Mouse (Mus musculus) embryonic facial prominence, embryonic 15.5 days (tissue): ENCODE measurements around the gene Zfp235. TPM values are rescaled to one million over a fixed set of nuclear protein-coding genes. Genes with fewer than 3 reads are reported as not detected.

ENCODE experiments used
- ATAC-seq: fragments of 200-750 bp; cut with Nextera tagmentation; 2 replicates; pipeline ENCODE4 v1.8.0; 2017; ENCODE audit warnings: low read depth, moderate TSS enrichment; ENCODE audit not compliant: insufficient number of reproducible peaks, low FRiP score, low TSS enrichment
- H3K27ac ChIP-seq: fragments of 300-500 bp; sonication (generic); replicated peaks from 2 replicates; pipeline ENCODE4 v1.5.1; 2015; ENCODE audit warnings: mild to moderate bottlenecking, inconsistent platforms
- H3K27me3 ChIP-seq: fragments of 300-500 bp; sonication (generic); 2 replicates; pipeline ENCODE4 v1.6.1; 2015; ENCODE audit warnings: inconsistent platforms
- H3K36me3 ChIP-seq: fragments of 300-500 bp; sonication (generic); 2 replicates; pipeline ENCODE4 v1.6.1; 2015; ENCODE audit warnings: mild to moderate bottlenecking, inconsistent platforms
- H3K4me1 ChIP-seq: fragments of 300-500 bp; sonication (generic); 2 replicates; pipeline ENCODE4 v1.6.1; 2015; ENCODE audit warnings: inconsistent platforms
- H3K4me2 ChIP-seq: fragments of 300-500 bp; sonication (generic); replicated peaks from 2 replicates; pipeline ENCODE4 v1.6.1; 2015; ENCODE audit warnings: mild to moderate bottlenecking, inconsistent platforms
- H3K4me3 ChIP-seq: fragments of 300-500 bp; sonication (generic); replicated peaks from 2 replicates; pipeline ENCODE4 v1.5.1; 2015; ENCODE audit warnings: mild to moderate bottlenecking, inconsistent platforms
- H3K9ac ChIP-seq: fragments of 300-500 bp; sonication (generic); 2 replicates; pipeline ENCODE4 v1.6.1; 2015; ENCODE audit warnings: inconsistent platforms
- H3K9me3 ChIP-seq: fragments of 300-500 bp; sonication (generic); replicated peaks from 2 replicates; pipeline ENCODE4 v1.6.1; 2016; ENCODE audit warnings: inconsistent platforms
- WGBS: fragments of 180-500 bp; shearing (Covaris S2); methylation state at CpG from one replicate; pipeline ENCODE4 v1.1.7; 2015; 5-methylcytosine and 5-hydroxymethylcytosine counted together
- polyA plus RNA-seq: library from polyadenylated mRNA; unstranded; fragments of >200 nt; fragmentation: Nextera tagmentation; extraction: Ambion mirVana; gene quantifications from 2 replicates; pipeline ENCODE4 v1.2.1, GENCODE M21; 2015

The Zfp235 gene
- polyA plus RNA-seq, 1 experiment from 2014 or later, result 20.7 TPM

DNA sequence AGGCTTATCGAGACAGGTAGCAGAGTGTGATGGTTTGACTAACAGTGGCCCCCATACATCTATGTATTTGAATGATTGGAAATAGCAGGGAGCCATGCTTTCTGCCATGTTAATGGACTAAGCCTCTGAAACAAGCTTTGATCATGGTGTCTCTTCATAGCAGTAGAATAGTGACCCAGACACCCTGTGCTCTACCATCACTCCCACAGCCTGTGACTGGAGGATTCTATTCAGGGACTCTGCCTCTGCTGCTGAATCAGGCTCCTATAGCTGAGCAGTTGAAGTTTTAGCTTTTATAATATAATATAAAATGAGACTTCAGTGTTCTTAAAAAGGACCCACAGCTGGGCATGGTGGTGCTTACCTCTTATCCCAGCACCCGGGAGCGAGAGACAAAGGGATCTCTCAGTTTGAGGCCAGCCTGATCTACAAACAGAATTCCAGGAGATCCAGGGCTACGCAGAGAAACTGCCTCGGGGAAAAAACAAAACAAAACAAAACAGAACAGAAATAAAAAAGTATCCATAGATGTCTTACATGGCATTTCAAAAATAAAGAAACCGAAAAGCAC lies 459 bp upstream of the Zfp235 start:
- peak overlapping the region; percentile 62 for H3K4me2 ChIP-seq
- ATAC-seq, result no peak
- 16% methylated on average over 6 of the region's 6 CpGs for WGBS
- H3K4me3 ChIP-seq, result peak overlapping the region; percentile 73
- H3K36me3 ChIP-seq, result peaks cover 21% of the 10 kb centered on the region
- H3K27ac ChIP-seq, result peak overlapping the region; percentile 56; the same call in 1 of the 2 replicates
- H3K27me3 ChIP-seq, result no peaks in the 10 kb centered on the region
- H3K4me1 ChIP-seq, result peaks cover 10% of the 10 kb centered on the region
- H3K9me3 ChIP-seq, result no peaks in the 10 kb centered on the region
- H3K9ac ChIP-seq, result peak overlapping the region; percentile 71

DNA sequence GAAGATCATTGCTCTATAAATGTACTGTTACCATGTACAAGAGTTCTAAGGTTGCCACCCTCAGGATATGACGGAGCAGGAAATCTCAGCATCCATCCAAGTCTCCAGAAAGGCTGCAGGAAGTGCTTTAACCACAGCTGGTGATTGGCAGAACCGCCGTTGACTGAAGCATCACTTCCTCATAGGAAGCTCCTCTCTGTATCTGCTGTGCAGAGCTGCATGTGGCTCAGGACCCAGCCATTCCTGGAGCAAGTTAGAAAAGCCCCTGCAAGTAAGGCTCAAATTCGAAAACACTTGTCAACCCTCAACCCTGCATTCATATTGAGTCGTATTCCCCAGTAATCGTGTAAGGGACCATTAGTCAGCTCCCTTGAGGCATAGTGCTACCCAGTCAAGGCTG lies 8.6 kb downstream of the Zfp235 start:
- H3K27ac ChIP-seq, result no peak overlapping the region
- WGBS, result 92% methylated on average over 6 of the region's 6 CpGs
- H3K9me3 ChIP-seq, result peaks cover 5% of the 10 kb centered on the region; the same call in 1 of the 2 replicates
- H3K4me1 ChIP-seq, result no peaks in the 10 kb centered on the region
- no peak overlapping the region for H3K4me3 ChIP-seq
- H3K27me3 ChIP-seq, result no peaks in the 10 kb centered on the region
- no peak for ATAC-seq
- no peak overlapping the region for H3K4me2 ChIP-seq
- H3K9ac ChIP-seq, result no peak overlapping the region
- peaks cover 53% of the 10 kb centered on the region for H3K36me3 ChIP-seq

DNA sequence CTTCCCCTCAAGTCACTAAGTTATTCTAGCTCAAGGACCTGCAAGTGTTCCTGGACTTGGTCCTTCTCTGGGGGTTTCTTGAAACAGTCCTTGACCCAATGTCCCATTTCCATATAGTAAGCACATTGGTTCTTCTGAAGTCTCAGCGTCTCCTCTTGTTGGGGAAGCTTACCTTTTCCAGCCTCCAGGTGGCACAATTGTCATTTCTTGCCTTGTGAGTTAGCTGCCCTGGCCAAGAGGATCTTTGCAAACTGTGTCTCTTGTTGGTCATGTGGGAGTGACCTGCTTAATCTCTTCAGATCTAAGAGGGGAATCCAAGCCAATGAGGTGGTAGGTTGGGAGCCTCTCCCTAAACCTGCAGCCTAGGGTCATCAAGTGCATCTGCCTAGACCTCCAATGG lies 19.3 kb downstream of the Zfp235 start:
- Histone ChIP-seq H3K27me3 (no peaks in the 10 kb centered on the region), H3K4me1 (no peaks in the 10 kb centered on the region), H3K9me3 (no peaks in the 10 kb centered on the region), H3K27ac (no peak overlapping the region), H3K4me3 (no peak overlapping the region), H3K36me3 (no peaks in the 10 kb centered on the region), H3K9ac (no peak overlapping the region), H3K4me2 (no peak overlapping the region)
- no peak for ATAC-seq
- 14% methylated on average over 1 of the region's 1 CpGs for WGBS

DNA sequence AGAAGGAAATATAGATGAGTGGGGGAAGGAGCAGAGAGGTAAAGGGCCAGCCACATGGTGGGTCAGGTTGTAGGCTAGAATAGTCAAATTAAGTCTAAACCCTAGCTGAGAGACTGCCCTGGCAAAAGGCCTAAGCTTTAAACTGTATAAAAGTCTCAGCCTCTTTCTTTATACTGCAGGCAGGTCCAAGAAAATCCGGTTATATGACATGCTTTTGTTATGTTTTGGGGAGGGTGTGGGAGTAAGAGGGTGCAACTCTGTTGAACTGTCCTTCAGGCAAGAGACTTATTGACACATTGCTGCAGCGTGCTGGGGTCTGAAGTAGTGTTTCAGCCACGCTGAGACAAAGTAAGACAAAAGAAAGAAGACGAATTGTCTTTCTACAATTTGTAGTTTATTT lies 38.2 kb downstream of the Zfp235 start:
- WGBS, result 56% methylated on average over 4 of the region's 4 CpGs

DNA sequence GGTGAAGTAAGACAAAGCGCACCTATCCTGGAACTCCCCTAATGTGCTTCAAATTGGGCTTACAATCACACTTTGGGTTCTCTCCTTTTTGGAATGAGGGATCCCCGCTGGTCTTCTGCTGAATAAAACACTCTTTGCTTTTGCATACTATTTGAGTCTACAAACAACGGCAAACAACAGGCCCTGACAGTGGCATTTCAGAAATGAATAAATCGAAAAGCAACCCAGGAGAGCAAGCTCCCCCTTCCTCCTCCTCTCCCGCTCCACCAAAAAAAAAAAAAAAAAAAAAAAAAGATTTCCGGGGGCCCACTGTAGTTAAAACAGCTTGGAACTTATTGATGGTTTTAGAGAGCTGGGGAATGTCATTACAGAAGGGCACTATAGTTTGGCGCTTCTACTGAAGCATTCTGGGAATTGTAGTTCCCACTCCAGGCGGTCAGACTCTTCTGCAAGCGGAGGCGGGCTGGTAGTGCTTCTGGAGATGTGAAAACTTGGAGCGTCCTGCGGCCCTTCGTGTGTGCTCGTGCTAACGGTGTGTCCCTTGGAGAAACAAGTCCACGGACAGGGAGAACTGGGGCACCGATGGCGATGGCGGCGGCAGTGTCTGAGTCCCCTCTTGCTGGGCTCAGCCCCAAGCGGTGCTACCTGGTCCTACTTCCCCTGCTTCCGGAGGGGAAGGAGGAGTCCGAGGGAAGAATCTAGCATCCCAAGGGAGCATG lies 40.8 kb downstream of the Zfp235 start, which contains the start of gene Zfp114:
Gene Zfp114 (plus strand): TSS at position 443 of the 719 bp plus-strand sequence.
- Histone ChIP-seq H3K9ac (peak within 1 kb of the TSS; percentile 49; the same call in 1 of the 2 replicates), H3K4me3 (peak within 1 kb of the TSS; percentile 64), H3K9me3 (no peaks in the 10 kb centered on the region), H3K4me2 (peak within 1 kb of the TSS; percentile 45), H3K4me1 (0 out of 2 replicates have a peak, but pooled peaks cover 3% of the 10 kb centered on the region), H3K27ac (peak within 1 kb of the TSS; percentile 76; the same call in 1 of the 2 replicates), H3K27me3 (no peaks in the 10 kb centered on the region), H3K36me3 (no peaks in the 10 kb centered on the region)
- 11% methylated on average over 23 of the region's 23 CpGs for WGBS
- peak; percentile 88 for ATAC-seq

More for the DNA sequence above, 38.2 kb downstream of the Zfp235 start:
- Histone ChIP-seq H3K9me3 (no peaks in the 10 kb centered on the region), H3K27me3 (no peaks in the 10 kb centered on the region), H3K9ac (no peak overlapping the region), H3K4me3 (no peak overlapping the region), H3K4me1 (0 out of 2 replicates have a peak, but pooled peaks cover 3% of the 10 kb centered on the region), H3K27ac (no peak overlapping the region), H3K4me2 (no peak overlapping the region), H3K36me3 (no peaks in the 10 kb centered on the region)
- ATAC-seq, result no peak

DNA sequence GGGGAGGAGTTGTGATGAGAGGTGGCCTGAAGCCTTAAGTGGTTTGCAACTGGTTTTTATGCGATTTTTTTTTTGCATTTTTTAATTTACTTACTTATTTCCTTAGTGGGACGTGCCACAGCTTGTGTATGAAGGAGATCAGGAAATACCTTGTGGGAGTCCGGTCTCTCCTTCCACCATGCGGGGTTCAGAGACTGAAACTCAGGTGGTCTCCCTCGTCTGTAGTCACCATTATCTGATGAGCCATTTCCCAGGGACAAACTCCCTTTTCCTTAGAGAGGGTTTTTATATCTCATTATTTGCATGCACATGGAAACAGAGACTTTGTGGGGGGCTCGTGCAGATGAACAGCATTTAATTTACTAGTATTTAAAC lies 41.4 kb downstream of the Zfp235 start:
- H3K4me3 ChIP-seq, result peak overlapping the region; percentile 64
- 48% methylated on average over 6 of the region's 6 CpGs for WGBS
- H3K9ac ChIP-seq, result no peak overlapping the region
- H3K9me3 ChIP-seq, result no peaks in the 10 kb centered on the region
- H3K36me3 ChIP-seq, result no peaks in the 10 kb centered on the region
- H3K27ac ChIP-seq, result no peak overlapping the region
- no peak for ATAC-seq
- no peaks in the 10 kb centered on the region for H3K27me3 ChIP-seq
- H3K4me2 ChIP-seq, result peak overlapping the region; percentile 45
- 0 out of 2 replicates have a peak, but pooled peaks cover 3% of the 10 kb centered on the region for H3K4me1 ChIP-seq

DNA sequence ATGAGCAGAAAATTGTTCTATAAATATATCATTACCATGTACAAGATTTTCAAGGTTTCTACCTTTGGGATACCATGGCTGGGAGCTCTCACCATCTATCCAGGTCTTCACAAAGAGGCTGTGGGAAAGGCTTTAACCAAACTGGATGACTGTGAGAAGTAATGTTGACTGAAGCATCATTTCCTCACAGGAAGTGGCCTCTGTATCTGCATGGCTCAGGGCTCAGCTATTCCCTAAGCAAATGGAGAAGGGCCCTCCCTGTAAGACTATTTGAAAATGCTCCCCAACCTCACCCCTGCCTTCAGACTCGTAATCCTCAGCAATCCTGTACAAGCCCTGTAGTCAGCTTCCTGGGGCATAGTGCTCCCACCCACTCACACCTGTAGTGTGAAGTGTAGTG lies 53.6 kb downstream of the Zfp235 start:
- no peak for ATAC-seq
- no peaks in the 10 kb centered on the region for H3K36me3 ChIP-seq
- no peaks in the 10 kb centered on the region for H3K4me1 ChIP-seq
- H3K9me3 ChIP-seq, result no peaks in the 10 kb centered on the region
- WGBS, result 60% methylated on average over 1 of the region's 1 CpGs
- no peak overlapping the region for H3K27ac ChIP-seq
- no peak overlapping the region for H3K9ac ChIP-seq
- H3K4me3 ChIP-seq, result no peak overlapping the region
- no peaks in the 10 kb centered on the region for H3K27me3 ChIP-seq
- no peak overlapping the region for H3K4me2 ChIP-seq

DNA sequence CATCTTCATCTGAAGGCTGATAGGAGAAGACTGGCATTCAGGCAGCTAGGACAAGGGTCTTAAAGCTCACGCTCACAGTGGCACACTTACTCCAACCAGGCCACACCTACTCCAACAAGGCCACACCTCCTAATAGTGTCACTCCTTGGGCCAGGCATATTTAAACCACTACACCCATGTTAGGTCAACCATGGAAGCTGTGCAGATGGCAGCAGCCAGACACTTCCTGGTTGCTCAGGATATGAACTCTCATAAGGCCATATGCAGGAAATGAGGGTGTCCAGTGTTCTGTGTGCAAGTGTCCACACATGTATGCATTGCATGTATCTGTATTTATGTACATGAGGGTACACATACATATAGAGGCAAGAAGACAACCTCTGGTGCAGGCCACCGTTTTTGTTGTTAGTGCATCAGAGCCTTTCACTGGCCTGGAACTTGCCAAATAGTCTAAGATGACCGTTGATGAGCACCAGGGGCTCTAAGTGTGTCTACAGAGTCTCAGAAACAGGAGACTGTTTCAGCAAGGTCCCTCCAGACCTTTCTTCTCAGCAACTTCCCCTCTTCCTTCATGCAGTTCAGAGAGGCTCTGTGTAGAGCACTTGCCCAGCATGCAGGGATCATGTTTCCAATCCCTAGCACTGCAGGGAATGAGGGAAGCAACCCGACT lies 55.1 kb downstream of the Zfp235 start:
- Histone ChIP-seq H3K27ac (no peak overlapping the region), H3K4me3 (no peak overlapping the region), H3K36me3 (peaks cover 7% of the 10 kb centered on the region), H3K9me3 (no peaks in the 10 kb centered on the region), H3K27me3 (no peaks in the 10 kb centered on the region), H3K4me2 (no peak overlapping the region), H3K9ac (no peak overlapping the region), H3K4me1 (no peaks in the 10 kb centered on the region)
- WGBS, result 64% methylated on average over 4 of the region's 4 CpGs
- ATAC-seq, result no peak

DNA sequence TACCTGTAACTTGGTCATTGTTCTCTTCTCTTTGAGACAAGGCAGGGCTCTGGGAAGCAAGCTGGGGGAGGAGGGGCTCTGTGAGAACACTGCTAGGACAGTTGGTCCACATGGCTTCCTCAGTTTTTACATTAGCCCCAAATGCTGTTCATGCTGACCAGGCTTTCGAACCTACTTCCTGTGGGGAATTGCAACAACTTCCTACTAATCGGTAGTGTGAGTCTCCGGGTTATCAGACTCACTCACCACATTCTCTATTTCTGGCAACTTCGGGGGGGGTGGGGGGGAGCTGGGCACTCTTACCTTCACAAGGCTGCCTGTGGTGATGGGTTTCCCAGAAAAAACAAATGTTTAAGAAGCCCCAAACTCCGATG lies 55.6 kb downstream of the Zfp235 start:
- peaks cover 13% of the 10 kb centered on the region for H3K36me3 ChIP-seq
- H3K4me2 ChIP-seq, result no peak overlapping the region
- H3K4me1 ChIP-seq, result no peaks in the 10 kb centered on the region
- WGBS, result 69% methylated on average over 5 of the region's 5 CpGs
- no peaks in the 10 kb centered on the region for H3K27me3 ChIP-seq
- no peak for ATAC-seq
- no peaks in the 10 kb centered on the region for H3K9me3 ChIP-seq
- H3K27ac ChIP-seq, result no peak overlapping the region
- H3K4me3 ChIP-seq, result no peak overlapping the region
- no peak overlapping the region for H3K9ac ChIP-seq

DNA sequence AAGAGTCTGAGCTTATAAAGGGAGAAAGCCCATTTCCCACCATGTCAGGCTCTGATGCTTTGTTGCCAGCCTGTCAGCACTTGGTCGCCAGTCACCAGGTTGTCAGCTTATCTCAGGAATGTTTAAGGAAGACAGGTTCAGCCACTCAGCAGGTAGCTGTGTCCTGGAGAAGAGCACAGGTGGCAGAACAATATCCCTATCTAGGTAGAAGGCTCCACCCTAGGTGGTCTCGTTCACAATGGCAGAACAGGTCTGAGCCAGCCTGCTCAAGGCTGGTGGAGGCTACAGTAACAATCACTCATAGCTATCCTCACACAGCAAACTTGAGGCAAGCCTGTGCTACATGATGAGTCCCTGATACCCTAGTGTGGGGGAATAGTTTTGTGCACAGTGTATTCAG lies 57.4 kb downstream of the Zfp235 start:
- H3K4me1 ChIP-seq, result no peaks in the 10 kb centered on the region
- H3K27me3 ChIP-seq, result no peaks in the 10 kb centered on the region
- no peak overlapping the region for H3K9ac ChIP-seq
- H3K36me3 ChIP-seq, result peaks cover 18% of the 10 kb centered on the region
- no peak overlapping the region for H3K4me3 ChIP-seq
- 69% methylated on average over 2 of the region's 2 CpGs for WGBS
- no peaks in the 10 kb centered on the region for H3K9me3 ChIP-seq
- no peak overlapping the region for H3K27ac ChIP-seq
- H3K4me2 ChIP-seq, result no peak overlapping the region
- ATAC-seq, result no peak
